Comparison of ENCODE assay signal across 8 mouse cellular contexts in genomic region chr10:110707390-110708113, GRCm38 (mm10). TPM values are rescaled to one million over a fixed set of nuclear protein-coding genes. Genes with fewer than 3 reads are reported as not detected.
DNase-seq lines count a peak whose midpoint lies in the region; ATAC-seq and TF ChIP-seq lines count a peak whose summit lies in the region.

No protein-coding gene starts in this region.

- DNase-seq in forebrain, embryonic 10.5 days (ENCODE audit: extremely low spot score, low spot score), result no peak
- peak; percentile 52 for DNase-seq in MN1 (ENCODE audit: low spot score)
- DNase-seq in liver, embryonic 13.5 days, result no peak
- no peak for DNase-seq in frontal cortex, postnatal 14 days (ENCODE audit: low spot score in 2 of 2)
- DNase-seq in gastrocnemius, postnatal 14 days, result no peak

- no peak overlapping the region for H3K9ac ChIP-seq in forebrain, embryonic 13.5 days
- H3K9ac ChIP-seq in intestine, postnatal 0 days (ENCODE audit: low read depth, low read length), result no peak overlapping the region
- H3K9ac ChIP-seq in liver, embryonic 13.5 days, result no peak overlapping the region

- H3K4me2 ChIP-seq in forebrain, embryonic 13.5 days, result no peak overlapping the region
- peak overlapping the region; percentile 41 for H3K4me2 ChIP-seq in intestine, postnatal 0 days (replicated peaks; ENCODE audit: low read depth)
- no peak overlapping the region for H3K4me2 ChIP-seq in liver, embryonic 13.5 days

- peak; percentile 57 for ATAC-seq in forebrain, embryonic 13.5 days
- ATAC-seq in intestine, postnatal 0 days, result no peak
- peak; percentile 70 for ATAC-seq in liver, embryonic 13.5 days (ENCODE audit: low read depth)
- ATAC-seq in erythroid progenitor cell, adult 5-6 weeks (replicated peaks; ENCODE audit: low FRiP score, poor library complexity, severe bottlenecking), result no peak

- no peaks in the 10 kb centered on the region for H3K9me3 ChIP-seq in forebrain, embryonic 13.5 days (replicated peaks)
- H3K9me3 ChIP-seq in forebrain, embryonic 10.5 days, result no peaks in the 10 kb centered on the region
- H3K9me3 ChIP-seq in intestine, postnatal 0 days (ENCODE audit: control insufficient read depth), result no peaks in the 10 kb centered on the region
- H3K9me3 ChIP-seq in liver, embryonic 13.5 days (replicated peaks), result no peaks in the 10 kb centered on the region

- no peaks in the 10 kb centered on the region for H3K27me3 ChIP-seq in forebrain, embryonic 13.5 days
- H3K27me3 ChIP-seq in forebrain, embryonic 10.5 days (ENCODE audit: poor library complexity, severe bottlenecking), result no peaks in the 10 kb centered on the region
- H3K27me3 ChIP-seq in intestine, postnatal 0 days (replicated peaks; ENCODE audit: control insufficient read depth, insufficient read depth, low read length), result no peaks in the 10 kb centered on the region
- no peaks in the 10 kb centered on the region for H3K27me3 ChIP-seq in liver, embryonic 13.5 days

- 60% methylated on average over 16 of the region's 16 CpGs for WGBS in forebrain, embryonic 13.5 days
- WGBS in forebrain, embryonic 10.5 days, result 72% methylated on average over 16 of the region's 16 CpGs
- WGBS in intestine, postnatal 0 days, result 29% methylated on average over 16 of the region's 16 CpGs
- 47% methylated on average over 16 of the region's 16 CpGs for WGBS in liver, embryonic 13.5 days (ENCODE audit: insufficient replicate concordance)

- H3K4me3 ChIP-seq in forebrain, embryonic 13.5 days, result no peak overlapping the region
- no peak overlapping the region for H3K4me3 ChIP-seq in forebrain, embryonic 10.5 days
- H3K4me3 ChIP-seq in intestine, postnatal 0 days (ENCODE audit: low read depth, low read length), result no peak overlapping the region
- H3K4me3 ChIP-seq in liver, embryonic 13.5 days (replicated peaks), result no peak overlapping the region

- intact Hi-C loops in gastrocnemius, postnatal 14 days (cut with DNase I; ENCODE audit: low total_unique reads), result no loop called here

- peak; percentile 44 for TF ChIP-seq CTCF in intestine, postnatal 0 days (IDR thresholded peaks at IDR 0.05; ENCODE audit: low read depth)

- H3K4me1 ChIP-seq in forebrain, embryonic 13.5 days, result no peaks in the 10 kb centered on the region
- no peaks in the 10 kb centered on the region for H3K4me1 ChIP-seq in forebrain, embryonic 10.5 days
- no peaks in the 10 kb centered on the region; the same call in 1 of the 2 replicates for H3K4me1 ChIP-seq in intestine, postnatal 0 days (replicated peaks; ENCODE audit: control insufficient read depth, insufficient read depth, low read length)
- H3K4me1 ChIP-seq in liver, embryonic 13.5 days (replicated peaks), result no peaks in the 10 kb centered on the region

- no peaks in the 10 kb centered on the region for H3K36me3 ChIP-seq in forebrain, embryonic 13.5 days (ENCODE audit: poor library complexity, severe bottlenecking)
- H3K36me3 ChIP-seq in forebrain, embryonic 10.5 days (replicated peaks), result no peaks in the 10 kb centered on the region
- no peaks in the 10 kb centered on the region for H3K36me3 ChIP-seq in intestine, postnatal 0 days (ENCODE audit: control insufficient read depth, insufficient read depth)
- no peaks in the 10 kb centered on the region for H3K36me3 ChIP-seq in liver, embryonic 13.5 days

- H3K27ac ChIP-seq in forebrain, embryonic 13.5 days, result no peak overlapping the region
- H3K27ac ChIP-seq in forebrain, embryonic 10.5 days, result no peak overlapping the region
- H3K27ac ChIP-seq in intestine, postnatal 0 days (ENCODE audit: low read depth, low read length), result no peak overlapping the region
- peak overlapping the region; percentile 6 for H3K27ac ChIP-seq in liver, embryonic 13.5 days

RNA-seq across cellular contexts. Expression of gene E2f7, which starts 37.7 kb away (rescaled TPM):
- 21.5 and 23.7 TPM in 2 replicates for polyA plus RNA-seq in forebrain, embryonic 13.5 days (2015; fragmentation: Nextera tagmentation; extraction: Ambion mirVana)
- polyA plus RNA-seq in forebrain, embryonic 10.5 days (2016; fragmentation: Nextera tagmentation; extraction: Ambion mirVana), result 43.8 and 45.2 TPM in 2 replicates
- 4.2 and 6.7 TPM in 2 replicates for polyA plus RNA-seq in intestine, postnatal 0 days (2015; fragmentation: Nextera tagmentation; extraction: Ambion mirVana)
- 8.1 and 8.8 TPM in 2 replicates for polyA plus RNA-seq in liver, embryonic 13.5 days (2015; fragmentation: Nextera tagmentation; extraction: Ambion mirVana)
- 1 to 10 TPM; 2.2 to 2.3 TPM for total RNA-seq in gastrocnemius, postnatal 14 days (2021)
- total RNA-seq in erythroid progenitor cell, adult 5-6 weeks (2015; ENCODE audit: low replicate concordance), result 48.7 and 73.8 TPM in 2 replicates
- total RNA-seq in erythroid progenitor cell, adult 5-6 weeks (2017; ENCODE audit: low replicate concordance), result 42.1 and 47.7 TPM in 2 replicates

Comparison
In these comparisons a context has a peak if more than half of its experiments do, and no peak if none do; other contexts are left out.
1. ATAC-seq: peak in forebrain, embryonic 13.5 days (single experiment) and liver, embryonic 13.5 days (single experiment); none in intestine, postnatal 0 days (single experiment) and erythroid progenitor cell, adult 5-6 weeks (single experiment).